Mouse (Mus musculus): Measurements from ENCODE around the gene Capn12.

DNA sequence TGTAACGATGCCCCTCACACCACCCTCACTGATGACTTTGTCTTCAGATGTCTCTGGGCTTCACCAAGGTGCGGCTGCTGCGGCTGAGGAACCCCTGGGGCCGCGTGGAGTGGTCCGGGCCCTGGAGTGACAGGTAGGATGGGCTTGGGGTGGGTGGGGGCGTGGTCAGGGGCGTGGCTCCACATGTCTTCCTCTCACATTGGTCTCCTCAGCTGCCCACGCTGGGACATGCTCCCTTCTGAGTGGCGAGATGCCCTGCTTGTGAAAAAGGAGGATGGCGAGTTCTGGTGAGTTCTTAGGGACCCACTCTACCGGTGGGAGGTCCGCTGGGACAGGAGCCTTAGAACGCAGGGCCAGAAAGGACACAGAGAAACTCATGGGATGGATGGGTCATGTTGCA lies 5.3 kb downstream of the Capn12 start:
- TF ChIP-seq CTCF (IDR thresholded peaks at IDR 0.05; ENCODE audit: low read depth, low read length) = no peak
- no peak for TF ChIP-seq POLR2A (IDR thresholded peaks at IDR 0.05; ENCODE audit: borderline replicate concordance, low read depth, low read length)
